Mouse (Mus musculus): ENCODE results near the gene Cmpk2.

- TF ChIP-seq EP300 (IDR thresholded peaks at IDR 0.05; ENCODE audit: insufficient read depth, low read depth, low read length) (no peak), CTCF (IDR thresholded peaks at IDR 0.05; ENCODE audit: low read depth, low read length) (no peak)
Observed at GRCm38 (mm10) chr12:26439366-26439765, 29.6 kb upstream of the Cmpk2 start.
